Comparison of ENCODE assay signal across 25 mouse cellular contexts in the genomic region with DNA sequence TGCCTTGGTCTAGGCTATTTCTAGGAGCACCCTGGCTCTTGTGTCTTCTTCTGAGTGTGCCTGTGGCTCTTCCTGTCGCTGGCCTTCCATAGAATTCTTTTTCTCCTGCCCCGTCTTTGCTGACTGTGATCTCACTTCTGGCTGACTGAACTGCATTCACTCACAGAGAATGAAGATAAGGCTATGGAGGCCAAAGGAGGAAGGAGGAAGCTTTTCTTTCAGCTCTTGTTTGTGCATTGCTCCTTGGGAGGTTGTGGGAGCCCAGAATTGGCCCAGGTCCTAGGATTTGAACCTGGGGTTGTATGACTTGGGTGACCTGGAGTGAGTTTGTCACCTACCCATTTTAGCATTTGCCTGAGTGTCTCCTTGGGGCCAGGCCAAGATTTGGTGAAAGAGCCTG.
DNase-seq lines count a peak whose midpoint lies in the region; ATAC-seq and TF ChIP-seq lines count a peak whose summit lies in the region.
"Had no signal": no experiment of that assay in that cellular context is flagged by ENCODE, and none has a peak within 500 bp of the region (broad histone marks: within the 10 kb centered on the region; RNA-seq: fewer than 3 reads in every experiment).

No protein-coding gene starts in this region.

- H3K27ac ChIP-seq in forebrain, embryonic 11.5 days (ENCODE audit: low read depth, low read length) = no peak overlapping the region
- H3K27ac ChIP-seq in forebrain, embryonic 13.5 days = no peak overlapping the region
- peak overlapping the region; percentile 34 for H3K27ac ChIP-seq in heart, embryonic 13.5 days (replicated peaks)
- H3K27ac ChIP-seq in intestine, postnatal 0 days (ENCODE audit: low read depth, low read length) = peak overlapping the region; percentile 83
- no peak overlapping the region for H3K27ac ChIP-seq in neural tube, embryonic 15.5 days (replicated peaks)
- H3K27ac ChIP-seq: embryonic facial prominence, embryonic 10.5 days; embryonic facial prominence, embryonic 15.5 days; hindbrain, embryonic 14.5 days; limb, embryonic 10.5 days; limb, embryonic 15.5 days; liver, embryonic 13.5 days; midbrain, embryonic 13.5 days; neural tube, embryonic 13.5 days had no signal

- H3K4me2 ChIP-seq in forebrain, embryonic 11.5 days (ENCODE audit: low read depth, low read length, severe bottlenecking) = no peak overlapping the region
- no peak overlapping the region for H3K4me2 ChIP-seq in forebrain, embryonic 13.5 days
- no peak overlapping the region for H3K4me2 ChIP-seq in heart, embryonic 13.5 days
- no peak overlapping the region for H3K4me2 ChIP-seq in intestine, postnatal 0 days (replicated peaks; ENCODE audit: low read depth)
- no peak overlapping the region for H3K4me2 ChIP-seq in neural tube, embryonic 15.5 days
- H3K4me2 ChIP-seq: embryonic facial prominence, embryonic 15.5 days; hindbrain, embryonic 14.5 days; limb, embryonic 15.5 days; liver, embryonic 13.5 days; midbrain, embryonic 13.5 days; neural tube, embryonic 13.5 days had no signal

- H3K27me3 ChIP-seq in forebrain, embryonic 11.5 days (ENCODE audit: control insufficient read depth, insufficient read depth, low read length) = no peaks in the 10 kb centered on the region
- H3K27me3 ChIP-seq in forebrain, embryonic 13.5 days = no peaks in the 10 kb centered on the region
- H3K27me3 ChIP-seq in heart, embryonic 13.5 days (replicated peaks) = no peaks in the 10 kb centered on the region
- H3K27me3 ChIP-seq in intestine, postnatal 0 days (replicated peaks; ENCODE audit: control insufficient read depth, insufficient read depth, low read length) = no peaks in the 10 kb centered on the region
- H3K27me3 ChIP-seq in neural tube, embryonic 15.5 days (replicated peaks) = no peaks in the 10 kb centered on the region
- H3K27me3 ChIP-seq: embryonic facial prominence, embryonic 15.5 days; limb, embryonic 15.5 days; liver, embryonic 13.5 days; midbrain, embryonic 13.5 days; neural tube, embryonic 13.5 days had no signal

- TF ChIP-seq CTCF in intestine, postnatal 0 days (IDR thresholded peaks at IDR 0.05; ENCODE audit: low read depth) = no peak

- DNase-seq in forebrain, embryonic 11.5 days (ENCODE audit: low spot score) = peak; percentile 39
- DNase-seq in heart, adult 8-10 months (ENCODE audit: low spot score) = no peak
- peak; percentile 14 for DNase-seq in kidney, postnatal 10 days
- DNase-seq in kidney, postnatal 14 days = no peak
- DNase-seq: adrenal gland, adult 8-10 months; cerebellum, postnatal 25 days; gastrocnemius, postnatal 25 days; layer of hippocampus, adult 9-11 months; liver, embryonic 13.5 days; lung, adult 18-20 months; right cerebral cortex, postnatal 14 days had no signal

- no peaks in the 10 kb centered on the region for H3K36me3 ChIP-seq in forebrain, embryonic 11.5 days (ENCODE audit: control insufficient read depth, insufficient read depth, low read length)
- no peaks in the 10 kb centered on the region for H3K36me3 ChIP-seq in forebrain, embryonic 13.5 days (ENCODE audit: poor library complexity, severe bottlenecking)
- H3K36me3 ChIP-seq in heart, embryonic 13.5 days = no peaks in the 10 kb centered on the region
- no peaks in the 10 kb centered on the region for H3K36me3 ChIP-seq in intestine, postnatal 0 days (ENCODE audit: control insufficient read depth, insufficient read depth)
- H3K36me3 ChIP-seq in neural tube, embryonic 15.5 days = no peaks in the 10 kb centered on the region
- H3K36me3 ChIP-seq: liver, embryonic 13.5 days; midbrain, embryonic 13.5 days; neural tube, embryonic 13.5 days had no signal

- H3K4me3 ChIP-seq in forebrain, embryonic 11.5 days (ENCODE audit: low read depth, low read length) = no peak overlapping the region
- no peak overlapping the region for H3K4me3 ChIP-seq in forebrain, embryonic 13.5 days
- no peak overlapping the region for H3K4me3 ChIP-seq in heart, embryonic 13.5 days
- no peak overlapping the region for H3K4me3 ChIP-seq in intestine, postnatal 0 days (ENCODE audit: low read depth, low read length)
- no peak overlapping the region for H3K4me3 ChIP-seq in neural tube, embryonic 15.5 days (replicated peaks)
- H3K4me3 ChIP-seq: embryonic facial prominence, embryonic 10.5 days; embryonic facial prominence, embryonic 15.5 days; limb, embryonic 10.5 days; limb, embryonic 15.5 days; liver, embryonic 13.5 days; midbrain, embryonic 13.5 days; neural tube, embryonic 13.5 days had no signal

- 0 out of 2 replicates have a peak, but pooled peaks cover 2% of the 10 kb centered on the region for H3K4me1 ChIP-seq in forebrain, embryonic 11.5 days (replicated peaks; ENCODE audit: control insufficient read depth, insufficient read depth, low read length)
- peaks cover 23% of the 10 kb centered on the region for H3K4me1 ChIP-seq in forebrain, embryonic 13.5 days
- H3K4me1 ChIP-seq in heart, embryonic 13.5 days = peaks cover 24% of the 10 kb centered on the region
- H3K4me1 ChIP-seq in intestine, postnatal 0 days (replicated peaks; ENCODE audit: control insufficient read depth, insufficient read depth, low read length) = peaks cover 4% of the 10 kb centered on the region; the same call in 1 of the 2 replicates
- peaks cover 23% of the 10 kb centered on the region for H3K4me1 ChIP-seq in neural tube, embryonic 15.5 days
- H3K4me1 ChIP-seq: liver, embryonic 13.5 days had no signal

- H3K9ac ChIP-seq in forebrain, embryonic 11.5 days (ENCODE audit: low read length) = no peak overlapping the region
- no peak overlapping the region for H3K9ac ChIP-seq in forebrain, embryonic 13.5 days
- no peak overlapping the region for H3K9ac ChIP-seq in heart, embryonic 13.5 days
- H3K9ac ChIP-seq in intestine, postnatal 0 days (ENCODE audit: low read depth, low read length) = no peak overlapping the region
- H3K9ac ChIP-seq in neural tube, embryonic 15.5 days (replicated peaks) = no peak overlapping the region
- H3K9ac ChIP-seq: embryonic facial prominence, embryonic 15.5 days; hindbrain, embryonic 14.5 days; limb, embryonic 15.5 days; liver, embryonic 13.5 days; midbrain, embryonic 13.5 days; neural tube, embryonic 13.5 days had no signal

- no peak for ATAC-seq in forebrain, embryonic 11.5 days (replicated peaks; ENCODE audit: low FRiP score)
- no peak for ATAC-seq in forebrain, embryonic 13.5 days
- ATAC-seq in heart, embryonic 13.5 days (ENCODE audit: extremely low read depth, insufficient number of reproducible peaks, low FRiP score, low TSS enrichment) = no peak
- peak; percentile 30; the same call in 1 of the 2 replicates for ATAC-seq in intestine, postnatal 0 days
- no peak for ATAC-seq in neural tube, embryonic 15.5 days (ENCODE audit: low FRiP score)
- ATAC-seq: activated CD4-positive, CD25-positive, alpha-beta regulatory T cell, adult 4 months; forebrain, embryonic 14.5 days; lung, postnatal 0 days; midbrain, embryonic 13.5 days had no signal

- WGBS in forebrain, embryonic 11.5 days = 53% methylated on average over 2 of the region's 2 CpGs
- 35% methylated on average over 2 of the region's 2 CpGs for WGBS in forebrain, embryonic 13.5 days
- 23% methylated on average over 2 of the region's 2 CpGs for WGBS in heart, embryonic 13.5 days
- WGBS in intestine, postnatal 0 days = 33% methylated on average over 2 of the region's 2 CpGs
- 67% methylated on average over 2 of the region's 2 CpGs for WGBS in neural tube, embryonic 15.5 days

- no peaks in the 10 kb centered on the region for H3K9me3 ChIP-seq in forebrain, embryonic 11.5 days (ENCODE audit: control insufficient read depth, low read length)
- no peaks in the 10 kb centered on the region for H3K9me3 ChIP-seq in forebrain, embryonic 13.5 days (replicated peaks)
- no peaks in the 10 kb centered on the region for H3K9me3 ChIP-seq in heart, embryonic 13.5 days
- H3K9me3 ChIP-seq in intestine, postnatal 0 days (ENCODE audit: control insufficient read depth) = no peaks in the 10 kb centered on the region
- no peaks in the 10 kb centered on the region for H3K9me3 ChIP-seq in neural tube, embryonic 15.5 days (replicated peaks)
- H3K9me3 ChIP-seq: embryonic facial prominence, embryonic 10.5 days; embryonic facial prominence, embryonic 15.5 days; limb, embryonic 10.5 days; limb, embryonic 15.5 days; liver, embryonic 13.5 days; midbrain, embryonic 13.5 days; neural tube, embryonic 13.5 days had no signal

Comparison
In these comparisons a context has a peak if more than half of its experiments do, and no peak if none do; other contexts are left out.
1. DNase-seq: peak in forebrain, embryonic 11.5 days (single experiment) and kidney, postnatal 10 days (single experiment); none in heart, adult 8-10 months (single experiment) and kidney, postnatal 14 days (single experiment).
2. H3K27ac ChIP-seq: peak in heart, embryonic 13.5 days (single experiment) and intestine, postnatal 0 days (single experiment); none in forebrain, embryonic 11.5 days (single experiment), forebrain, embryonic 13.5 days (single experiment) and neural tube, embryonic 15.5 days (single experiment).